Mouse (Mus musculus): Measurements from ENCODE around the gene Slc51b.

Slc51b gene

GRCm38 (mm10) chr9:65422760-65423501, at the start of gene Slc51b:
TSS of gene Slc51b (minus strand) at chr9:65422955.
- no peak for DNase-seq (ENCODE audit: low spot score)

GRCm38 (mm10) chr9:65467686-65468085, 44.9 kb upstream of the Slc51b start:
- DNase-seq (ENCODE audit: low spot score) = no peak

GRCm38 (mm10) chr9:65465241-65465640, 42.5 kb upstream of the Slc51b start:
- no peak for DNase-seq (ENCODE audit: low spot score)

- DNase-seq (ENCODE audit: low spot score) = no peak
Measured at GRCm38 (mm10) chr9:65464161-65464560, 41.4 kb upstream of the Slc51b start.

DNA sequence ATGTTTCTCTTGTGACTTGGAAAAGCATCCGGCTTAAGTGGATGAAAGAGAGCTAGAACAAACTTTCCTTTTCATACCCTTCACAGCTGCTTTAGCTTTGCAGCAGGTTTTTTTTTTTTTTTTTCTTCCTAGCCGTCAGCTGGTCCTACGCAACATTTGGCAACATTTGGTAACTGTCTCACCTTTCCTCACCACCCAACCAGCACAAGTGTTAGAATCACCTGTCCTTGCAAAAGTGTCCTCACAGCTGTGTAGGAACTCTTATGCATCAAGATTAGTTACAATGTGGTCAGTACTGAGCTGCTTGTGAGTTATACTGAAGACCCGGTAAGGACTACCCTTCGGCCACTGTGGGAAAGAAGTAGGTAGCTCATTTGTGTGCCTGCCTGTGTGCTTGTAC, 39.8 kb upstream of the Slc51b start:
- DNase-seq (ENCODE audit: low spot score) = no peak

DNA sequence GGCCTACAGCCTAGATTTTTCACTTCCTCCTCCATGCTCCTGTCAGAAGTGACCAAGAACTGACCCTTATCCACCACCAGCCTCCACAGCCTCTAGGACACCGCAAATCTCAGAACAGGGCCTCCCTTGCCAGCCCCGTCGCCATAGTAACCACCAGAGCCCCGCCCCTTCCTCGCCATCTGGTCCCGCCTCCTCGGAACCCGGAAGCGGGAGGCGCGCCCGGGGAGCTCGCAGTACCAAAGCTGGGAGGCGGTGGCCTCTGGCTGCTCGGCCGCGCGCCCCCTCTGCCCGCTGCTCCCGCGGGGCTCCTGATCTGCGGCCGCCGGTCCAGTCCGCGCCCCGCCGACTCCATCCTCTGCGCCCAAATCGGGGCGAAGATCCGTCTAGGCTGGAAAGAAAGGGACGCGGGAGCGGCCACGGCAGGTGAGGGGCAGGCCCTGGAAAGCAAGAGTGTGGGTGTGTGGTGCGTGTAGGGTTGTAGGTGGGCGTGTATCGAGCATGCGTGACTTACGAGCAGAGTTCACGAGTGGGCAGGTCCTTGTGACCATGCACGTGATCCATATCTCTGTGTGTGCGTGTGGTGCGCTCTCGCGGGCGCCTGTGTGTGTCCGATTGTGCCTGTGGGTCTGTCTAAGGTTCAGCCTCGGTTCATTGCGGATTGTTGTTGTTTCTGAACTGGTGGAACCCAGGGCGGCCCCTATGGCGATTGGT, 38.1 kb upstream of the Slc51b start, which contains the start of gene Spg21:
Gene Spg21, plus strand, starts transcription at position 216 of the 711 bp plus-strand sequence.
- DNase-seq (ENCODE audit: low spot score) = peak; percentile 99

DNA sequence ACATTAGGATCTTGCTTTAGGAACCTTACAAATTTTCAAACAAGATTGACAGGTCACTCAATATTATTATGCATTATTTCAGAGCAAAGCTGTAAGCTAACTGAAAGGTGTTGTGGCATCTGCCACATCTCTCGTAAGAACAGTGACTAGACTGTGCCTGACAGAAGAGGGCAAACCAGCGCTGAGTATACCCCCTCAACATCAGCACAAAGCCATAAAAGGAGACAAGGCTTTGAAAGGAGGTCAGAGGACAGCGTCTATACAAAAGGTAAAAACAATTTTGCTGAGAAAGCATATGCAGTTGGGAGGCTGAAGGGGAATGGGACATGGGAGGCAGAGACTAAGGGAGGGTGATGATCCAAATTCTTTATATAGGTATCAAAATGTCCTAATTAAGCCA, 37.4 kb upstream of the Slc51b start:
- no peak for DNase-seq (ENCODE audit: low spot score)

GRCm38 (mm10) chr9:65458975-65459374, 36.2 kb upstream of the Slc51b start:
- DNase-seq (ENCODE audit: low spot score) = no peak

GRCm38 (mm10) chr9:65447951-65448350, 25.2 kb upstream of the Slc51b start:
- DNase-seq (ENCODE audit: low spot score) = no peak

GRCm38 (mm10) chr9:65444692-65445091, 21.9 kb upstream of the Slc51b start:
- DNase-seq (ENCODE audit: low spot score) = no peak

DNA sequence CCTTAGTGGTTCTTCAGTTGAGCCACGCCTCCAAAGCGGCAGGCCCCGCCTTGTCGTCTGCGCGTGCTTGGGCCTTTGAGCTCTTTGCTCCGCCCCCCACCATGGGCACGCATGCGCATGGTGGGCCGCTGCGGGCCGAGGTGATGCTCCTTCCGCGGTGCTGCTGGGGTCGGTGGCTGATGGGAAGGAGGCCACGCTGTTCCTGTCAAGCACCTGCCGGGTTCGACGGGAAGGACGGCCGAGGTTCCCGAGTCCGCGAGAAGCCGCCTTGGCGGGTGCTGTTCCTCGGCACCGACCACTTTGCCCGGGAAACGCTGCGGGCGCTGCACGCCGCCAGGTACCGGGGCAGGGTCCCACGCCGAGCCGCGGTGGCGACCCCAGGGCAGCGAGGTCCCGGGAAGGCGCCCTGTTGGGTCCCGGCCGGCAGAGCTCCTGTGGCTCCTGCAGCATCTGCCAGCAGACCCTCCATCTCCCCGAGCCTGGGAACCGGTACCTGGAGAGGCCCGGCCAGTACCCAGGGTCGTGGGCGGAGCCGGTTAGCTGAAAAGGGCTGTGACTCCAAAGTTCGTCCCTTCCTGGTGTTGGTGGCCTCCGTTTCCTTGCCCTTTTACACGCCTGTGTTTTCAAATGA, 13.0 kb upstream of the Slc51b start, which contains the start of gene Mtfmt:
Gene Mtfmt, plus strand, starts transcription at position 112 of the 631 bp plus-strand sequence.
- DNase-seq (ENCODE audit: low spot score) = peak; percentile 98

GRCm38 (mm10) chr9:65435211-65435610, 12.5 kb upstream of the Slc51b start:
- DNase-seq (ENCODE audit: low spot score) = no peak

GRCm38 (mm10) chr9:65434140-65434539, 11.4 kb upstream of the Slc51b start:
- DNase-seq (ENCODE audit: low spot score) = peak; percentile 81

DNA sequence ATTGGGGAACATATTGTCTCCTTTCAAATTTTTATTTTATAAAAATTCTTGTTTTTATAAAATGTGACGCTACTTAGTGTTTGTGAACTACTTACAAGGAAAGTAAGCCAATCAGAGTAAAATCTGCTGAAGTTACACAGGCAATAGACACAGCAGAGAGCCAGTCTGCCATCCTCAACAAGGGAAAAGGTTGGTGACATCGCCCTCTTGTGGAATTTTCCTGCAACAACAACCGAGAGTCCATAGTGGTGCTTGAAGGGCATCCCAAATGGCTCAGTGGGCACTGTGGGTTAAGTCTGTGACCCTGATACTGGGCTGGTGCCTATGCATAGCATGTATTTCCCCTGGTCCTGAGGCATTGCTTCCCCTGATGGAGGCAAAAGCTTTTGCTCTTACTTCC, 9.5 kb upstream of the Slc51b start:
- peak; percentile 87 for DNase-seq (ENCODE audit: low spot score)

DNA sequence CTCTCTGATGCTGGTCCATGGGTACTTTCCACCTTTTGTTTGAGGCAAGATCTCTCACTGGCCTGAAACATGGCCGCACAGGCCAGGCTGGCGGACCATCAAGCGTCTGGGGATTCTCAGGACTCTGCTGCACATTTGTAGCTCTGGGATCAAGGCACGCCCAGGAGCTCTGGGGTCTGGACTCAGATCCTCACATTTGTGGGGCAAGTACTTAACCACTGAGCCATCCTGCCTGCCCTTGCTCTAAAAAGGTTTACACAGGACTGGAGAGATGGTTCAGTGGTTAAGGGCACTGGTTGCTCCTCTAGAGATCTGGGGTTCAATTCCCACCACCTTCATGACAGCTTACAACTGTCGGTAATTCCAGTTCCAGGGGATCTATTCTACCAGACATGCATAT, 8.2 kb upstream of the Slc51b start:
- no peak for DNase-seq (ENCODE audit: low spot score)

- no peak for DNase-seq (ENCODE audit: low spot score)
Measured at GRCm38 (mm10) chr9:65430401-65430800, 7.6 kb upstream of the Slc51b start.

GRCm38 (mm10) chr9:65428003-65428402, 5.2 kb upstream of the Slc51b start:
- no peak for DNase-seq (ENCODE audit: low spot score)

DNA sequence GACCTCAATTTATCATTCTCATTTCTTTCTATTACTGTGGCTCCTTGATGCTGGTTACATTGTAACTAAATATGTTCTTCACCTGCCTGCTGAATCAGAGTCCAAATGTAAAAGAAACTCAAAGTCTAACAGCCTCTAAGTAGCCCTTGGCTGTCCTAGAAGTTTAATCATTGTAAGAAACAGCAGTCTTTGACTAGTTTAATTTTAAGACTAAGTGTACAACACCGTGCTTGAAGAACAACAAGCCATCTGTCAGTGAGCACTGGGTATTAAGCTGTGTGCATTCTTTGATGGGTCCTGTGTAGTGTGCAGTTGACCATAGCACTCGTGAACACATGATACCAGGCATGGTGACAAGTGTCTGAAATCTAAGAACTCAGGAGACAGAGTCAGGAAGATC, 4.8 kb upstream of the Slc51b start:
- no peak for DNase-seq (ENCODE audit: low spot score)

DNA sequence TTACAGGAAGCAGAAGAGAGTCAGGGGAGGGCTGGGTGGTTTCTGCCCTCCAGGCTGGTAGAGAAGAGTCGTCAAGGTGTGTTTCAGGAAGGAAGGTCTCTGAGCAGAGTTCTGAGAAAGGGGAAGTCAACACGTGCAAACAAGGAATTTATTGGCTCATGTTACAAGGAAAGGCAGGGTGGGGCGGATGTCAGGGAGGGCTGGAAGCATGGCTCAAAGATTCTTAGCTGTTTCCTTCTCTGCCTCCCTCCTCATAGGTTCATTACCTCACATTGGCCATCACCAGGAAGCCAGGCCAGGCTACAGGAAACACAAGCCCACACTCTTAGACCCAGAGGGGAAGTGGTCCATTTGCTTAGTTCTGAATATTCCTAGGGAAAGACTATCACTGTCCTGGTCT, 1.6 kb upstream of the Slc51b start:
- no peak for DNase-seq (ENCODE audit: low spot score)

DNA sequence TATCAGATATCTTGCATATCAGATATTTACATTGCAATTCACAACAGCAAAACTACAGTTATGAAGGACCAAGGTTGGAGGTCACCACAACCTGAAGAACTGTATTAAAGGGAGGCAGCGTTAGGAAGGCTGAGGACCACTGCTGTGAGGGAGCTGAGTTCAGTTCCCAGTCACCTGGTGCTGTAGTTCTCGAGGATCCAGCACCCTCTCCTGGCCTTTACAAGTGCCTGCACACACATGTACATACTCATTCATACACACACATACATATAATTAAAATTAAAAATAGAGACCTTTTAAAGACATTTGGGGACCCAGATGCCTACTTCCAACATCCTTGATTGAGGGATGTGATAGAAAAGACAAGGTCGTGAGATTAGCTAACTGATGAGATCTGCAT, 3.1 kb downstream of the Slc51b start:
- no peak for DNase-seq (ENCODE audit: low spot score)

GRCm38 (mm10) chr9:65417738-65418137, 5.0 kb downstream of the Slc51b start:
- no peak for DNase-seq (ENCODE audit: low spot score)

GRCm38 (mm10) chr9:65411326-65411725, 11.4 kb downstream of the Slc51b start:
- no peak for DNase-seq (ENCODE audit: low spot score)

DNA sequence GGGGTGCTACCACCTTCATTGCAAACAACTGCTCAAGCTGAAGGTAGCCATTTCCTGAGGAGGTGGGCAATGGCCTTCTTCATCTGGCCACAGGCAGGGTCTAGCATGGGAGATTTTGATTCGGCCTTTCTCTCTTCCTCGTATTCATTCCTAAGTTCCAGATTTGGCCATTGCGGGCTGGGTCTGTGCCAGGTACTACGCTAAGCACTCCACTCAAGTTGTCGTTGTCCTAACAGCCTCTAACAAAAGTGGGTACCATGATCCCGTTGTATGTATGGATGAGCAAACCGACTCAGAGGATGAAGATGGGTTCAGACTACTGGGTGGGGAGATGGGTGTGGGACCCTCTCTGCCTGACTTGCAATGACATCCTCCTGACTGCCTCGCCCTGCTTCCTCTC, 12.4 kb downstream of the Slc51b start:
- no peak for DNase-seq (ENCODE audit: low spot score)

Data from testis, postnatal 10 days (tissue).